Mouse (Mus musculus) liver, postnatal 0 days (tissue): ENCODE measurements around the gene Hamp.
"Not testable (repeated sequence)": the region's sequence is repeated elsewhere in the genome, so short reads cannot be mapped to it uniquely, and the experiment has no call there.

Experiments used
- CTCF ChIP-seq: sonication (generic); IDR thresholded peaks from 2 replicates; pipeline ENCODE4 v1.5.1; 2016; ENCODE audit warnings: antibody characterized with exemption, low read depth
- EP300 ChIP-seq: IDR thresholded peaks from 2 replicates; pipeline ENCODE4 v1.6.1; 2016; ENCODE audit warnings: antibody characterized with exemption, low read depth, mild to moderate bottlenecking

- not testable (repeated sequence) for TF ChIP-seq CTCF, EP300
Observed at GRCm38 (mm10) chr7:30949902-30950301, 6.1 kb upstream of the Hamp start.
